Mouse (Mus musculus) liver, embryonic 11.5 days (tissue): ENCODE measurements at regions not wholly inside any gene's neighbourhood (a gene's known extent, or its start where the extent isn't known, plus 50 kb on each side); places are given as distances from the start of the nearest gene placed in this dataset.
"Not testable (repeated sequence)": the region's sequence is repeated elsewhere in the genome, so short reads cannot be mapped to it uniquely, and the experiment has no call there.

Source experiments
- ATAC-seq: fragments of 200-750 bp; cut with Nextera tagmentation; replicated peaks from 2 replicates; pipeline ENCODE4 v1.8.0; 2017; ENCODE audit warnings: moderate number of reproducible peaks, mild to moderate bottlenecking, moderate TSS enrichment, moderate library complexity; ENCODE audit not compliant: low FRiP score
- DNase-seq: peaks from one replicate; pipeline ENCODE4 v3.0.0-alpha.2; 2017; ENCODE audit warnings: low spot score
- H3K27ac ChIP-seq: fragments of 300-500 bp; sonication (generic); 2 replicates; pipeline ENCODE4 v1.5.1; 2014; ENCODE audit warnings: mild to moderate bottlenecking, low read depth, low read length, control low read depth
- H3K27me3 ChIP-seq: fragments of 300-500 bp; sonication (generic); replicated peaks from 2 replicates; pipeline ENCODE4 v1.6.1; 2014; ENCODE audit warnings: low read length, mixed read lengths; ENCODE audit not compliant: control insufficient read depth, insufficient read depth
- H3K36me3 ChIP-seq: fragments of 300-500 bp; sonication (generic); 2 replicates; pipeline ENCODE4 v1.6.1; 2014; ENCODE audit warnings: mild to moderate bottlenecking, low read length, moderate library complexity, mixed read lengths; ENCODE audit not compliant: control insufficient read depth, insufficient read depth
- H3K4me1 ChIP-seq: fragments of 300-500 bp; sonication (generic); replicated peaks from 2 replicates; pipeline ENCODE4 v1.6.1; 2014; ENCODE audit warnings: low read length, mixed read lengths; ENCODE audit not compliant: control insufficient read depth, insufficient read depth
- H3K4me2 ChIP-seq: fragments of 300-500 bp; sonication (generic); 2 replicates; pipeline ENCODE4 v1.6.1; 2014; ENCODE audit warnings: mild to moderate bottlenecking, control low read depth, moderate library complexity
- H3K4me3 ChIP-seq: fragments of 300-500 bp; sonication (generic); 2 replicates; pipeline ENCODE4 v1.5.1; 2014; ENCODE audit warnings: low read depth, low read length, control low read depth
- H3K9ac ChIP-seq: fragments of 300-500 bp; sonication (generic); 2 replicates; pipeline ENCODE4 v1.6.1; 2014; ENCODE audit warnings: low read depth, low read length, control low read depth
- H3K9me3 ChIP-seq: fragments of 300-500 bp; sonication (generic); 2 replicates; pipeline ENCODE4 v1.6.1; 2016; ENCODE audit warnings: low read length, inconsistent platforms, mixed read lengths; ENCODE audit not compliant: control insufficient read depth
- WGBS: fragments of 180-500 bp; shearing (Covaris S2); extraction: QIAGEN DNeasy Blood & Tissue Kit; methylation state at CpG from one replicate; pipeline ENCODE4 v1.1.7; 2014; 5-methylcytosine and 5-hydroxymethylcytosine counted together

DNA sequence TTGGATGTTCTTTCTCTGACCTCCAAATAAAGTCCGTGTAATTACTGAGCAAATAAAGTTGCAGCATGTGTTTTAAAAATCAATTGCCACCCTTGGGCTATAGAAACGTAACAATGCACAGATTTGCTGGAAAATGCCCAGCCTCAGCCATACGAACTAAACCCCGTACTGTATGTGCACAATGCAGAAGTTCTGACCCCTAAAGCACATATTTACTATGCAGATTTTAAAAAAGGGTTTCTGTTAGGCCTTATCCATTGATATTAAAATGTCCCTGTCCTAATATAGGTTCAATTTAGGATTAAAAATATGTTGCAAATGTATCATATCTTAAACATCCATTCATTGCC is 126.5 kb upstream of the Otx2 start:
- WGBS: 65% methylated on average over 4 of the region's 4 CpGs

DNA sequence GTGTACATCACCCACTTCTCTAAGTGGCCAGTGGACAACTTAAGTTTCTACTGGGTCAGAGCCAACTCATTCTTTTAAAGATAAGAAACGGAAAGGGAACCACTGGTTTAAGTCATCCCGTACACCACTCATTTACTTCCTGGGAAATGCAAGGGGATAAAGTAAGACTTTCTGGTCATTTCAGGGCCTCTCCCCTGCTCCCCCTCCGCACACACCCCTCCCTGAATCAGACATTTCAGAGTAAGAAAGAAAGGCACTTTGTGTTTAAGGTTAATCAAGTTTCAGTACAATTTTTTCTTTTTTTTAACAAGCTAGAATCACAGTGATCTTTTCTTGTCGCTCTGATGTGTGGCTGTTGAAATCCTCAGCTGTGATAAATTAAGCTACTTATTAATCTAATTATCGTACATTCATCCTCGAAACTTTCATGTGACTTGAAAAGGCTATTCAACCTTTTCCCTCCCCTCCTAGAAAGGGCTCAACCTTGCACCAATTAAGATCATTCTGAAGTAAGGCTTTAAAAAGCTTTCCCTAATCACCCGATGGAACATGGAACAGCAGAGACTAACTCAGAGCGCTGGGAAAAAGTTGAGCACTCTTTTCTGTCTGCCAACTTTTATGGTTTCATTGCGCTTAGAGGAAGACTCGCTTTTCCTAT is 126.0 kb upstream of the Otx2 start:
- Histone ChIP-seq H3K4me1 (no peaks in the 10 kb centered on the region), H3K9ac (no peak overlapping the region), H3K4me2 (no peak overlapping the region), H3K9me3 (no peaks in the 10 kb centered on the region), H3K27ac (no peak overlapping the region), H3K36me3 (no peaks in the 10 kb centered on the region), H3K27me3 (no peaks in the 10 kb centered on the region), H3K4me3 (no peak overlapping the region)
- 71% methylated on average over 10 of the region's 10 CpGs for WGBS
- no peak for ATAC-seq
- no peak for DNase-seq

More for the DNA sequence above, 126.5 kb upstream of the Otx2 start:
- H3K27me3 ChIP-seq: no peaks in the 10 kb centered on the region
- H3K9ac ChIP-seq: no peak overlapping the region
- H3K36me3 ChIP-seq: no peaks in the 10 kb centered on the region
- no peaks in the 10 kb centered on the region for H3K4me1 ChIP-seq
- H3K9me3 ChIP-seq: no peaks in the 10 kb centered on the region
- ATAC-seq (no peak), DNase-seq (no peak)
- H3K4me3 ChIP-seq: no peak overlapping the region
- no peak overlapping the region for H3K4me2 ChIP-seq
- H3K27ac ChIP-seq: no peak overlapping the region

DNA sequence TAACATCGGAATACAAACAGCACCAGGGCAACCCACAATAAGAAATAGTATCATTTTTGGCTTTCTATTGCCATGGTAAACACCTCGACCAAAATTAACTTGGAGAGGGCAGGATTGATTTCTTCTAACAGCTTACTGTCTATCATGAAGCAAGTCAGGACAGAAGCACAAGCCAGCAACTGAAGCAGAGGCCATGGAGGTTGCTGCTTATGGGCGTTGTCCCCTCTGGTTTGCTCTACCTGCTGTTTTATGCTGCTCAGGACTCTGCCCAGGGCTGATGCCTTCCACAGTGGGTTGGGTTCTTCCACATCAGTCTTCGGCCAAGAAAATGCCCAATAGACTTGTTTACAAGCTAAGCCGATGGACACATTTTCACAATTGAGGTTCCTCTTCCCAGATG is 117.9 kb upstream of the Otx2 start:
- Histone ChIP-seq H3K27me3 (no peaks in the 10 kb centered on the region), H3K4me3 (no peak overlapping the region), H3K27ac (no peak overlapping the region), H3K4me2 (no peak overlapping the region), H3K36me3 (no peaks in the 10 kb centered on the region), H3K4me1 (no peaks in the 10 kb centered on the region), H3K9ac (no peak overlapping the region), H3K9me3 (no peaks in the 10 kb centered on the region)
- no peak for ATAC-seq
- DNase-seq: no peak
- WGBS: 77% methylated on average over 5 of the region's 5 CpGs

DNA sequence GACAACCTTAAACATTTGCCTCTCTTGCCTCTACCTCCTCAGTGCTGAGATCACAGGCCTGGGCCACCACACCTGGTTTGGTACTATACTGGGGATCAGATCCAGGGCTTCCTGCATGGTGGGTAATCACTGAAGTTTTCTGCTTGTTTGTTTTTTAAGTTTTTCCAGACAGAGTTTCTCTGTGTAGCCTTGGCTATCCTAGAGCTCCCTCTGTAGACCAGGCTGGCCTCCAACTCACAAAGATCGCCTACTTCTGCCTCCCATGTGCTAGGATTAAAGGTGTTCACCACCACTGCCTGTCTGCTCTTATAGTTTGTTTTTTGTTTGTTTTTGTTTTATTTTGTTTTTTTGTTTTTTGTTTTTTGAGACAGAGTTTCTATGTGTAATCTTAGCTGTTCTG is 105.7 kb upstream of the Otx2 start:
- H3K27me3 ChIP-seq: no peaks in the 10 kb centered on the region
- no peak for ATAC-seq
- no peaks in the 10 kb centered on the region for H3K36me3 ChIP-seq
- no peak overlapping the region for H3K9ac ChIP-seq
- no peaks in the 10 kb centered on the region for H3K9me3 ChIP-seq
- WGBS: 50% methylated on average over 1 of the region's 1 CpGs
- H3K4me1 ChIP-seq: no peaks in the 10 kb centered on the region
- H3K4me3 ChIP-seq: no peak overlapping the region
- no peak overlapping the region for H3K27ac ChIP-seq
- no peak overlapping the region for H3K4me2 ChIP-seq
- DNase-seq: no peak

DNA sequence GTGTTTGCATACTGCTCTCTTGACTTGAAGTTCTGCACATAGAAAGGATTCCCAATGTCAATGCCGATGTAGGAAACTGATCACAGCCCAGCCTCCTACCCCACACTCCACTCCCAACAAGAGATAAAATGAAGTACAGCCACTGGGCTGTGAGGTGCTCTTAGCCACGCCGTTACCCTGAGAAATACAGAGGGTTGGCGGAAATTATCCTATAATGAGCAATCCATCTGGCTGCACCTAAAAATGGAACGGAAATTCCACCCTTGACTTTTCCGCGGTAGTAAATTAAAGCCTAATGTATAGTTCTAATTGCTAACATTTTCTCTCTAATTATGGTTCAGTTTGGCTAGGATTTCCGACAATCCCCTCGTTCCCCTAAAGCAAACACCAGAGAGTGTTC is 97.2 kb upstream of the Otx2 start:
- Histone ChIP-seq H3K4me3 (no peak overlapping the region), H3K4me1 (no peaks in the 10 kb centered on the region), H3K27me3 (no peaks in the 10 kb centered on the region), H3K9ac (no peak overlapping the region), H3K4me2 (no peak overlapping the region), H3K36me3 (no peaks in the 10 kb centered on the region), H3K27ac (no peak overlapping the region), H3K9me3 (no peaks in the 10 kb centered on the region)
- ATAC-seq (no peak), DNase-seq (no peak)
- 85% methylated on average over 9 of the region's 9 CpGs for WGBS

DNA sequence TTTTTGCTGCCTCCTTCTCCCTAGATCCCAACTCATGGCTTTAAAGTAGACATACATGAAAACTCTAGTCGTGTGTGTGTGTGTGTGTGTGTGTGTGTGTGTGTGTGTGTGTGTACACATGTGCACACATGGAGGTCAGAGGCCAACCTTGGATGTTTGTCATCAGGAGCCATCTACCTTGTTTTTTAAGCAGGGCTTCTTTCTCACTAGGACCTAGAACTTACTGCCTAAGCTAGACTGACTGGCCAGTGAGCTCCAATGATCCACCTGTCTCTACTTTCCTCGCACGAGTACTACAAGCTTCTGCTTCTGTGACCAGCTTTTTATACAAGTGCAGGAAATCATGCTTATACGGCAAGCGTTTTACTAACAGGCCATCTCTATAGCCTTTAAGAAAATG is 89.1 kb upstream of the Otx2 start:
- DNase-seq: no peak
- no peak overlapping the region for H3K4me3 ChIP-seq
- WGBS: 78% methylated on average over 5 of the region's 5 CpGs
- H3K27me3 ChIP-seq: no peaks in the 10 kb centered on the region
- H3K4me1 ChIP-seq: no peaks in the 10 kb centered on the region
- H3K36me3 ChIP-seq: no peaks in the 10 kb centered on the region
- no peak for ATAC-seq
- no peak overlapping the region for H3K4me2 ChIP-seq
- H3K27ac ChIP-seq: no peak overlapping the region
- no peaks in the 10 kb centered on the region for H3K9me3 ChIP-seq
- no peak overlapping the region for H3K9ac ChIP-seq

DNA sequence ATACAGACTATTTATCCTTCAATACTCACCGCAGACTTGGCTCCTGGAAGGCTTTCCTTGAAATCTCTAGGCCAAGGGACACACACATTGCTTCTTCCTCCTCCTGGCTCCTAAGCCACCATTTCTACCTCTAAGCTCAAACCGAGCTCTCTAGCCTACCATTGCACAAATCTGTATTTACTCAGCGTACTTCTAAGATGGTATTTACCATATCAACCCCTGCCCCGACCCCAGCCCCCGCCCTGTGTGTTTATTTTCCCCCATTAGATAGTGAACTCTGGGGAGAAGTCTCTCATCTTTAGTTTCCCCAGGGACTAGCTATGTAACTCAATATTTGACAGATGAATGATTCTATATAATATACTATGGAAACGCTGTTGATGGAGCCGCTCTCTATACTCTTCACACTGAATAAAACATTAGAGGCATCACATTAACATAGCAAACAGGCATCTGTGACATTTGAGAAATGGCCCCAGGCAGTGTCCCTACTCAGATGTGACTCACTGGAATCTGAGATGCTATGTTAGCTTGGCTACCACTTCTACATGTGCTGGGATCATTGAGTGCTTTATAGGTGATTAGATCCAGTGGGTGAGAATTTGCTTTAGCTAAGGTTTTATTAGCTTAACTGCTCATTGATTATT is 87.5 kb upstream of the Otx2 start:
- no peak for ATAC-seq
- no peaks in the 10 kb centered on the region for H3K27me3 ChIP-seq
- H3K4me2 ChIP-seq: no peak overlapping the region
- H3K9me3 ChIP-seq: no peaks in the 10 kb centered on the region
- 74% methylated on average over 7 of the region's 7 CpGs for WGBS
- no peak for DNase-seq
- no peak overlapping the region for H3K27ac ChIP-seq
- no peaks in the 10 kb centered on the region for H3K4me1 ChIP-seq
- no peak overlapping the region for H3K4me3 ChIP-seq
- no peaks in the 10 kb centered on the region for H3K36me3 ChIP-seq
- no peak overlapping the region for H3K9ac ChIP-seq

DNA sequence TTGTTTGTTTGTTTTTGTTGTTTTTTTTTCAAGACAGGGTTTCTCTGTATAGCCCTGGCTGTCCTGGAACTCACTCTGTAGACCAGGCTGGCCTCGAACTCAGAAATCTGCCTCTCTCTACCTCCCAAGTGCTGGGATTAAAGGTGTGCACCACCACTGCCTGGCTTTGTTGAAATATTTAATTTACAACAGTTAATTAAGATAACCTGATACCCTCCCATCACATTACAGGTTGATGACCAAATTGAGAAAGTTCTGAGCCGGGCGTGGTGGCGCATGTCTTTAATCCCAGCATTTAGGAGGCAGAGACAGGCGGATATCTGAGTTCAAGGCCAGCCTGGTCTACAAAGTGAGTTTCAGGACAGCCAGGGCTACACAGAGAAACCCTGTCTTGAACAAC is 81.5 kb upstream of the Otx2 start:
- not testable (repeated sequence) for ATAC-seq, H3K4me1 ChIP-seq, H3K9ac ChIP-seq, DNase-seq, H3K9me3 ChIP-seq, H3K4me2 ChIP-seq, H3K4me3 ChIP-seq, H3K27ac ChIP-seq, H3K36me3 ChIP-seq
- WGBS: 87% methylated on average over 5 of the region's 5 CpGs
- peaks cover 13% of the 10 kb centered on the region for H3K27me3 ChIP-seq

DNA sequence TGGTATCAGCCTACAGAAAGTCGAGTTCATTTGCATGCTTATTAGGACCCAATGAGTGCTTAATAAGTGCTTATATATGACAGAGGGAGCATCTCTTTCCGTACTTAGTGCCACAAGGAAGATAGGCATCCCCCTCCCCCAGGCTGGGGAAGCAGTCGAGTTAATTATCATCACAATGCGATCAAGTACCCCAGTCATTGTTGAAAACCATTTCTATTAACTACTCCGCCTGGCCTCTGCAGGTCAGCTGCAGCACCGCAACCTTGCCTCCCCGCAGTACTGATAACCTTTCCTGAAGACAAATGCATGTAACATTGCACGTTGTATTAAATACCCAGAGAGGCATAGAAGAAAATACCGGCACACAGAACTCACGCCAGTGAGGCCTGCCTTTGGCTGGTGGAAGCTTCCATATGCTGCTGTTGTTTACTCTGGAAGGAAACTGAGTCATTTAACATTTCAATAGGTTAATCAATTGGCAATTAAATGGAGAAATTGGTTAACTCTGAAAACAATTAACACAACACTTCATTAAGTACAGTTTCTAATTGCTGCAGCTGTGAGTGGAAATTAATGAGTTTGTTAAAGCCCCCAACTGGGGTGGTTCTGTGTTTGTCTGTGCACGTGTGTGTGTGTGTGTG is 80.6 kb upstream of the Otx2 start:
- DNase-seq: no peak
- H3K4me1 ChIP-seq: no peaks in the 10 kb centered on the region
- no peak for ATAC-seq
- H3K4me3 ChIP-seq: no peak overlapping the region
- no peak overlapping the region for H3K9ac ChIP-seq
- H3K36me3 ChIP-seq: no peaks in the 10 kb centered on the region
- peaks cover 13% of the 10 kb centered on the region for H3K27me3 ChIP-seq
- 38% methylated on average over 11 of the region's 11 CpGs for WGBS
- H3K4me2 ChIP-seq: no peak overlapping the region
- H3K27ac ChIP-seq: no peak overlapping the region
- H3K9me3 ChIP-seq: no peaks in the 10 kb centered on the region
